Mouse (Mus musculus): ENCODE results near the gene Nfatc2.

DNA sequence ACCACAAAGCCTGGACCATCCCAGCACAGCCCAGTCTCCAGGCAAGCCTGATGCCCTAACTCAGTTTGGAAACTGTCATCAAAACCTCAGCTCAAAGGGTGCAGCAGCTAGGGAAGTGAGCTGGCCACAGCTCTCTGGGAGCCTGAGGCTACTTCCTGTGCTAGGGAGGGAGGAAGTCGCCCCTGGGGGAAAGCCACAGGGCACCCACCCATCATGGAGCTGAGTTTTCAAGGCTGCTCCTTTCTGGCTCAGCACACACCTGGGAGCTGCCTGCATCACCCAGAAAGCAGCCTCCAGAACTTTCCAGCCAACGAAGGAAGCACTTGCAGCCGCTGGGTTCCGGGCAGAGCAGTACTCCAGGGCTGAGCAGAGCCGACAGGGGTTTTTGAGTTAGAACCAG lies 18.4 kb downstream of the Nfatc2 start:
- no peak for TF ChIP-seq CTCF (IDR thresholded peaks at IDR 0.05; ENCODE audit: low read depth)
- no peak for TF ChIP-seq EP300 (IDR thresholded peaks at IDR 0.05; ENCODE audit: low read depth)

All from heart, postnatal 0 days (tissue).